Mouse (Mus musculus) MEL (cell line): ENCODE measurements at regions not wholly inside any gene's neighbourhood (a gene's known extent, or its start where the extent isn't known, plus 50 kb on each side); places are given as distances from the start of the nearest gene placed in this dataset.
A peak's percentile ranks its signal among the peaks of the same experiment; 100 is the strongest.
"Not testable (repeated sequence)": the region's sequence is repeated elsewhere in the genome, so short reads cannot be mapped to it uniquely, and the experiment has no call there.

Source experiments
- DNase-seq: peaks from one replicate; pipeline ENCODE4 v3.0.0; 2011; ENCODE audit warnings: low read depth, low spot score
- H3K27ac ChIP-seq: 2 replicates; pipeline ENCODE4 v1.5.1; 2012; ENCODE audit warnings: low read depth, mild to moderate bottlenecking, control low read depth, low read length, moderate library complexity; ENCODE audit not compliant: control insufficient read depth
- H3K27me3 ChIP-seq, 2 experiments: fragments of 150-350 bp in 1 of 2; sonication (generic) in 1 of 2; 2 replicates each; pipeline ENCODE4 v1.6.1; 2012; ENCODE audit warnings: low read length in 2 of 2, mild to moderate bottlenecking in 2 of 2, improper control_type of control experiment in 1 of 2, moderate library complexity in 1 of 2; ENCODE audit not compliant: insufficient read depth in 2 of 2, control insufficient read depth in 1 of 2
- H3K36me3 ChIP-seq, 2 experiments: 2 replicates each; pipeline ENCODE4 v1.6.1; 2012 to 2014; ENCODE audit warnings: low read length in 2 of 2, improper control_type of control experiment in 1 of 2, inconsistent platforms in 1 of 2, mild to moderate bottlenecking in 1 of 2; ENCODE audit not compliant: insufficient read depth in 2 of 2, control insufficient read depth in 1 of 2
- H3K4me1 ChIP-seq, 2 experiments: fragments of 150-350 bp in 1 of 2; sonication (generic) in 1 of 2; 2 replicates each; pipeline ENCODE4 v1.6.1; 2012; ENCODE audit warnings: low read length in 2 of 2, improper control_type of control experiment in 1 of 2, mild to moderate bottlenecking in 1 of 2; ENCODE audit not compliant: insufficient read depth in 2 of 2, control insufficient read depth in 1 of 2
- H3K4me3 ChIP-seq, 2 experiments: fragments of 150-350 bp in 1 of 2; sonication (generic) in 1 of 2; 2 replicates each; pipeline ENCODE4 v1.5.1; 2012; ENCODE audit warnings: low read depth in 2 of 2, low read length in 2 of 2, mild to moderate bottlenecking in 2 of 2, moderate library complexity in 2 of 2, control low read depth in 1 of 2, improper control_type of control experiment in 1 of 2; ENCODE audit not compliant: control insufficient read depth in 1 of 2, insufficient read depth in 1 of 2
- H3K79me2 ChIP-seq: 2 replicates; pipeline ENCODE4 v1.6.1; 2012; ENCODE audit warnings: mild to moderate bottlenecking, low read length, moderate library complexity; ENCODE audit not compliant: control insufficient read depth, poor library complexity, insufficient read depth
- H3K9ac ChIP-seq: 2 replicates; pipeline ENCODE4 v1.6.1; 2012; ENCODE audit warnings: low read depth, mild to moderate bottlenecking, control low read depth, low read length, moderate library complexity; ENCODE audit not compliant: control insufficient read depth, poor library complexity, severe bottlenecking
- H3K9me3 ChIP-seq: fragments of 150-350 bp; sonication (generic); replicated peaks from 2 replicates; pipeline ENCODE4 v1.6.1; 2012; ENCODE audit warnings: mild to moderate bottlenecking, low read length, improper control_type of control experiment, moderate library complexity; ENCODE audit not compliant: insufficient read depth
- CHD1 ChIP-seq: IDR thresholded peaks from 2 replicates; pipeline ENCODE4 v1.6.1; 2012; ENCODE audit warnings: low read depth, mild to moderate bottlenecking, inconsistent platforms, low read length, improper control_type of control experiment
- CTCF ChIP-seq, 3 experiments: IDR thresholded peaks in 2 of 3; conservative IDR thresholded peaks in 1 of 3; 2 replicates each; pipeline ENCODE4 v1.5.1; 2011 to 2012; ENCODE audit warnings: low read length in 3 of 3, low read depth in 2 of 3, mild to moderate bottlenecking in 2 of 3, improper control_type of control experiment in 1 of 3, inconsistent platforms in 1 of 3, mixed read lengths in 1 of 3, moderate library complexity in 1 of 3; ENCODE audit not compliant: control insufficient read depth in 1 of 3, insufficient read depth in 1 of 3, poor library complexity in 1 of 3, severe bottlenecking in 1 of 3
- E2F4 ChIP-seq: IDR thresholded peaks from 2 replicates; pipeline ENCODE4 v1.6.1; 2011; ENCODE audit warnings: low read depth, low read length, improper control_type of control experiment, borderline replicate concordance
- GABPA ChIP-seq: IDR thresholded peaks from 2 replicates; pipeline ENCODE4 v1.6.1; 2012; ENCODE audit warnings: low read depth, mild to moderate bottlenecking, inconsistent platforms, low read length, improper control_type of control experiment, moderate library complexity
- MAX ChIP-seq: IDR thresholded peaks from 2 replicates; pipeline ENCODE4 v1.6.1; 2011; ENCODE audit warnings: low read length, improper control_type of control experiment
- MEF2A ChIP-seq: IDR thresholded peaks from 2 replicates; pipeline ENCODE4 v1.6.1; 2014; ENCODE audit warnings: low read depth, mild to moderate bottlenecking, inconsistent platforms, low read length, improper control_type of control experiment; ENCODE audit not compliant: poor library complexity, insufficient replicate concordance, severe bottlenecking; ENCODE audit errors: extremely low read depth
- MYB ChIP-seq: IDR thresholded peaks from 2 replicates; pipeline ENCODE4 v1.6.1; 2011; ENCODE audit warnings: mild to moderate bottlenecking, low read depth, low read length, improper control_type of control experiment
- MYC ChIP-seq: IDR thresholded peaks from 2 replicates; pipeline ENCODE4 v1.6.1; 2011; ENCODE audit warnings: low read depth, mild to moderate bottlenecking, low read length, improper control_type of control experiment, moderate library complexity
- NRF1 ChIP-seq: IDR thresholded peaks from 2 replicates; pipeline ENCODE4 v1.6.1; 2014; ENCODE audit warnings: low read depth, mild to moderate bottlenecking, inconsistent platforms, low read length, improper control_type of control experiment, moderate library complexity; ENCODE audit not compliant: poor library complexity, insufficient read depth, severe bottlenecking
- POLR2A ChIP-seq, 2 experiments: IDR thresholded peaks; 2 replicates each; pipeline ENCODE4 v1.6.1; 2011 to 2012; ENCODE audit warnings: low read length in 2 of 2, mild to moderate bottlenecking in 2 of 2, control low read depth in 1 of 2, improper control_type of control experiment in 1 of 2, low read depth in 1 of 2, moderate library complexity in 1 of 2; ENCODE audit not compliant: control insufficient read depth in 1 of 2, insufficient read depth in 1 of 2, poor library complexity in 1 of 2
- POLR2AphosphoS5 ChIP-seq: IDR thresholded peaks from 2 replicates; pipeline ENCODE4 v1.6.1; 2012; ENCODE audit warnings: low read depth, borderline replicate concordance, mild to moderate bottlenecking, inconsistent platforms, low read length, moderate library complexity, mixed read lengths
- RCOR1 ChIP-seq: IDR thresholded peaks from 2 replicates; pipeline ENCODE4 v1.6.1; 2012; ENCODE audit warnings: low read depth, mild to moderate bottlenecking, inconsistent platforms, low read length, improper control_type of control experiment
- USF1 ChIP-seq: IDR thresholded peaks from 2 replicates; pipeline ENCODE4 v1.6.1; 2014; ENCODE audit warnings: low read depth, mild to moderate bottlenecking, inconsistent platforms, low read length, improper control_type of control experiment, moderate library complexity
- USF2 ChIP-seq, 2 experiments: IDR thresholded peaks; 2 replicates each; pipeline ENCODE4 v1.6.1; 2011 to 2012; ENCODE audit warnings: improper control_type of control experiment in 2 of 2, low read length in 2 of 2, borderline replicate concordance in 1 of 2, inconsistent platforms in 1 of 2, low read depth in 1 of 2, mild to moderate bottlenecking in 1 of 2; ENCODE audit not compliant: insufficient read depth in 1 of 2
- ZMIZ1 ChIP-seq: IDR thresholded peaks from 2 replicates; pipeline ENCODE4 v1.6.1; 2012; ENCODE audit warnings: low read depth, mild to moderate bottlenecking, inconsistent platforms, low read length, improper control_type of control experiment, moderate library complexity

DNA sequence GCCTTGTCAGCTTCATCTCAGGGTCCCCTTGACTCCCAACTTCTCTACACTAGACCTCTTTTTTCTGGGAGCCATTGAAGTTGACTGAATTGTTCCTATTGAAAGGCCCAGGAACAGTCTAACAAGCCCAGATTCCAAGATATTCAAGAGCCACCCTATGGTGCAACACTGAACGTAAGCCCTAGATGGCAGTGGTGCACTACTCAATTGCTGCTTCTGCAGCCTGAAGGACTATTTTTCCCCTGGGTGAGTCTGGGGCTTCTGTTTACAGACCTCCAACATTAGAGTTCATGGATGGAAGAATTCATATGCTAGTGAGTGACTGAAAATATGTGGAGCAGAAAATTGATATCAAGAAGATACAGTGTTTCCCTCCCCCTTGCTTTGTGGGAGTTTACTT is 306.4 kb upstream of the 5730507C01Rik start:
- not testable (repeated sequence) for H3K27me3 ChIP-seq, H3K79me2 ChIP-seq, H3K9ac ChIP-seq, H3K4me3 ChIP-seq, H3K27ac ChIP-seq, H3K36me3 ChIP-seq, H3K4me1 ChIP-seq, DNase-seq, H3K9me3 ChIP-seq

- DNase-seq, H3K79me2 ChIP-seq, H3K27me3 ChIP-seq, H3K4me3 ChIP-seq, H3K36me3 ChIP-seq, H3K27ac ChIP-seq, H3K9me3 ChIP-seq, H3K9ac ChIP-seq, H3K4me1 ChIP-seq: not testable (repeated sequence)
Observed at GRCm38 (mm10) chr12:18216432-18216926, 297.8 kb upstream of the 5730507C01Rik start.

DNA sequence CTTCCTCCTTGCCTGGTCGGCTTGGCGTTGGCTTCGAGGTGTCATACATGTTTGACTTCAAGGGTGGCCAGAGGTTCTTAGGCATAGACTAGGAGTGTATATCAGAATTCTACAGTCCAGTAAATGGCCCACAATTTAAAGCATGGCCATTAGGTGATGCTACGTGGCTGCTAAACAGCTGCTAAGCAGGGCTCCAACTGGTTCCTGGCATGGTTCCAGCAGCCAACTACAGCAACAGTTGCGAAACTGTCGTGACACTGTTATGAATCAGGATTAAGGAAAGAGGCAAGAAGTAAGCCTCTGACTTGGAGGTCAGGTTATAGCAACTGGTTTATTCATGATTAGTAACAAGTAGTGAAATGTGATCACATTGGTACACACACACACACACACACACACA is 289.8 kb upstream of the 5730507C01Rik start:
- Histone ChIP-seq H3K79me2 (no peaks in the 10 kb centered on the region), H3K27me3 (no peaks in the 10 kb centered on the region), H3K4me3 (no peak overlapping the region), H3K9ac (no peak overlapping the region), H3K4me1 (no peaks in the 10 kb centered on the region), H3K36me3 (no peaks in the 10 kb centered on the region), H3K27ac (no peak overlapping the region), H3K9me3 (no peaks in the 10 kb centered on the region)
- DNase-seq: peak; percentile 6
- TF ChIP-seq E2F4 (no peak), MAX (no peak), MYB (no peak), CHD1 (no peak), POLR2AphosphoS5 (no peak), USF2 (IDR thresholded peaks at IDR 0.05; ENCODE audit: borderline replicate concordance in 1 of 2, insufficient read depth in 1 of 2, low read depth in 1 of 2, low read length in 2 of 2) (no peak), RCOR1 (no peak), USF1 (no peak), POLR2A (IDR thresholded peaks at IDR 0.05; ENCODE audit: control insufficient read depth in 1 of 2, insufficient read depth in 1 of 2, low read depth in 1 of 2, low read length in 2 of 2, poor library complexity in 1 of 2) (no peak), ZMIZ1 (no peak), CTCF (IDR thresholded peaks at IDR 0.05 in 2 of 3, conservative IDR thresholded peaks at IDR 0.05 in 1 of 3; ENCODE audit: control insufficient read depth in 1 of 3, insufficient read depth in 1 of 3, low read depth in 2 of 3, low read length in 3 of 3, poor library complexity in 1 of 3, severe bottlenecking in 1 of 3) (no peak; a peak in 1 of 6 replicates), GABPA (no peak), MEF2A (no peak), MYC (no peak), NRF1 (no peak)
